Mouse (Mus musculus): ENCODE results near the gene Stox2. TPM values are rescaled to one million over a fixed set of nuclear protein-coding genes. Genes with fewer than 3 reads are reported as not detected.

Gene Stox2
- polyA plus RNA-seq, 1 experiment from 2014 or later, result 19.5 TPM

DNA sequence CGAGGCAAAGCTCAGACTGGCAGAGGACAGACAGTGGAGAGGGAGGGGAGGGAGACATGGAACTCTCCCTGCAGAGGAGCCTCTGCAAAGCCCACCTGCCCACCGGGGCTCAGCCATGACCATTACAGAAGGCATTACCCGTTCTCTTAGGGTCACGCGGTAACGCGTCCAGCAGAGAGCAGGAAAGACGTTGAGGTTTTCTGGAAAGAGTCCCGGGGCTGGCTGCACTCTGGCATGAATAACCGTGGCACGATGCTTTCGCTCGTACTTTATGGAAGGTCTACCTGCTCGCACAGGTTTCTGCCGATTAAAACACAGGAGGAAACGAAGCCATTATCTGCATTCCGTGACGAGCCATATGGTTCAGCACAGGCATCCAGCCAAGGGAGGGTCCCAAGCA is 53.9 kb downstream of the Stox2 start:
- H3K4me3 ChIP-seq, result no peak overlapping the region
- H3K9me3 ChIP-seq, result no peaks in the 10 kb centered on the region
- no peak for DNase-seq (ENCODE audit: low spot score)
- 85% methylated on average over 18 of the region's 18 CpGs for WGBS
- no peaks in the 10 kb centered on the region for H3K36me3 ChIP-seq (replicated peaks)
- no peaks in the 10 kb centered on the region for H3K27me3 ChIP-seq (replicated peaks; ENCODE audit: low read depth, poor library complexity, severe bottlenecking)
- peaks cover 10% of the 10 kb centered on the region; the same call in 1 of the 2 replicates for H3K4me1 ChIP-seq
- H3K27ac ChIP-seq (replicated peaks), result no peak overlapping the region

DNA sequence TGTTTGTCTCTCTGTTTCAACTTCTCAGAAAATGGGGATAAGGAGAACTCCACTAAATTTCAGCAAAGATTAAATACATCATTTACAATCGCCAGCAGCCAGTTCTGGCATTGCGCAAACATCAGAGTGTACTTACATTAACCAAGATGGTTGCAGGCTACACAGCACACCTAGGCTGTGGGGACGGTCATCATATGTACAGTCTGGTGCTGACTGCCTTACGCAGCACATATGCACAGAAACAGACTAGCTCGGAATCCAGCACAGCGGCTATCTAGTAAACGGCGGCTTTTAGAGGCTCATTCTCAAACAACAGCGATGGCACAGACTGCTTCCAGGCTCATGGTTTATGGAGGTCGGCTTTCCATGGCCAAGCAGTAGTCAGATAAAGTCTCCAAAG is 54.3 kb downstream of the Stox2 start:
- H3K4me3 ChIP-seq, result no peak overlapping the region
- no peak for DNase-seq (ENCODE audit: low spot score)
- H3K9me3 ChIP-seq, result no peaks in the 10 kb centered on the region
- H3K27ac ChIP-seq (replicated peaks), result no peak overlapping the region
- 92% methylated on average over 10 of the region's 10 CpGs for WGBS
- no peaks in the 10 kb centered on the region for H3K36me3 ChIP-seq (replicated peaks)
- H3K4me1 ChIP-seq, result peaks cover 10% of the 10 kb centered on the region; the same call in 1 of the 2 replicates
- H3K27me3 ChIP-seq (replicated peaks; ENCODE audit: low read depth, poor library complexity, severe bottlenecking), result no peaks in the 10 kb centered on the region

DNA sequence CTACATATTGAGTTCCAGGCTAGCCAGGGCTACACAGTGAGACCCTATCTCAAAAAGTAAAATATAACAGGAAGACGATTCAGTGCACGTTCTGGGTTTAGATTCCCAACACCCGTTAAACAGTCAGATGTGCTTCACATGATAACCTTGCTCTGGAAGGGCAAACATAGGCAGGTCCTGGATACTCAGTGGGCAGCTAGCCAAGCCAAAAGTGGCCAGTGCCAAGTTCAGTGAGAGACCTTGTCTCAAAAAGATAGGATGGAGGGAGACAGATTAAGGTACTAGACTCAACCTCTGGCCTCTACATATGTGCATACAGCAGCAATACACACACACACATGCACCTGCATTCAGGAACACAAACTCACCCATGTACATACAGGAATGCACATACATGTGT is 56.7 kb downstream of the Stox2 start:
- H3K27me3 ChIP-seq (replicated peaks; ENCODE audit: low read depth, poor library complexity, severe bottlenecking), result no peaks in the 10 kb centered on the region
- no peaks in the 10 kb centered on the region for H3K36me3 ChIP-seq (replicated peaks)
- WGBS, result 91% methylated on average over 3 of the region's 3 CpGs
- H3K4me1 ChIP-seq, result peaks cover 10% of the 10 kb centered on the region; the same call in 1 of the 2 replicates
- no peak overlapping the region for H3K4me3 ChIP-seq
- no peak for DNase-seq (ENCODE audit: low spot score)
- H3K9me3 ChIP-seq, result no peaks in the 10 kb centered on the region
- H3K27ac ChIP-seq (replicated peaks), result no peak overlapping the region

DNA sequence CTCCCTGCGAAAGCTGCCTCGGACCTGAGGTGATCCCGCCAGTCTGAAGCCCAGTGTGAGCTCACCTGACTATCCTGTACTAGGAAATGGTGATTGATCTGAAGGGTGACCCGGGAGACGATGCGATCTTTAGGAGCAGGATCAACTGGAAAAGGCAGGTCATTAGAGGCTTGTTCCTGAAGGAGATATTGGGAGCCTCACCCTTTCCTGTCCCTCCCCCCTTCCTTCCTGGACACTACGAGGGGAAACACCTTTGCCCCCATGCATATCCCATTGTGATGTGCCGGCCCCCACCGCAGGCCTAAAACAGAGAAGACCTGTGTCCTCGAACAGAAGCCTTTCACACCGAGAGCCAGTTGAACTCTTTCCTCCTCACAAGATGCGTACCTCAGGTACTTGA is 58.0 kb downstream of the Stox2 start:
- no peak for DNase-seq (ENCODE audit: low spot score)
- Histone ChIP-seq H3K27me3 (replicated peaks; ENCODE audit: low read depth, poor library complexity, severe bottlenecking) (no peaks in the 10 kb centered on the region), H3K36me3 (replicated peaks) (no peaks in the 10 kb centered on the region), H3K9me3 (no peaks in the 10 kb centered on the region), H3K4me1 (peaks cover 10% of the 10 kb centered on the region; the same call in 1 of the 2 replicates), H3K4me3 (no peak overlapping the region), H3K27ac (replicated peaks) (no peak overlapping the region; the same call in 1 of the 2 replicates)
- WGBS, result 81% methylated on average over 12 of the region's 12 CpGs

DNA sequence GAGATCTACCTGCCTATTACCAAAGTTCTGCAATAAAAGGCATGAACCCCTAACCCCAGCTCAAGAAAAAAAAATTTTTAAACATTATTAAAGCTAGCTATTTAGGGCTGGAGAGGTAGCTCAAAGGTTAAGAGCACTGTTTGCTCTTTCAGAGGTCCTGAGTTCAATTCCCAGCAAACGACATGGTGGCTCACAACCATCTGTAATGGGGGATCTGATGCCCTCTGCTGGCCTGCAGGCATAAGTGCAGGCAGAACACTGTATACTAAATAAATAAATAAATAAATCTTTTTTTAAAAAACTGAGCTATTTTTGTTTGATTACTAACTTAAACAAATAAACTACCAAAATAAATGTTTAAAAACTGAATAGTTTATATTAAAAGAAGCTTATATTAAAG is 60.4 kb downstream of the Stox2 start:
- Histone ChIP-seq H3K27me3 (replicated peaks; ENCODE audit: low read depth, poor library complexity, severe bottlenecking) (no peaks in the 10 kb centered on the region), H3K36me3 (replicated peaks) (no peaks in the 10 kb centered on the region), H3K9me3 (no peaks in the 10 kb centered on the region), H3K4me3 (no peak overlapping the region), H3K4me1 (peaks cover 7% of the 10 kb centered on the region; the same call in 1 of the 2 replicates), H3K27ac (replicated peaks) (no peak overlapping the region)
- no peak for DNase-seq (ENCODE audit: low spot score)
- WGBS, result 75% methylated on average over 1 of the region's 1 CpGs

DNA sequence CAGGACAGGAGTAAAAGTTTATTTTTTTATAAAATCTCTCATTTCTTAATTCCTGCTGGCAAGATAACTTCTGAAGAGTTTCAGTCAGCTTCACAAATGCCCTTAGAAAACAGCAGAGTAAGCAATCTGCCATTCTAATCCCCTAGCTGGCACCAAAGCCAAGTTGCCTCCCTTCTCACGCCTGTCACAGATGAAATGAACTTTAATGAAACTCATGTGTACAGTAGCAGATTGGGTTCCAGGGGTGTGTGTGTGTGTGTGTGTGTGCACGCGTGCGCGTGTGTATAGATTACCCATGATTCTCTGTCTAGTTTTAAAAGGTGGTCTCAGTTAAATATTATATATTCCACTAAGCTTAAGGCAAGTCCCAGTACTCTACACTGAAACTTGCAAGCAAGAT is 62.0 kb downstream of the Stox2 start:
- WGBS, result 95% methylated on average over 5 of the region's 5 CpGs
- Histone ChIP-seq H3K4me3 (no peak overlapping the region), H3K27ac (replicated peaks) (no peak overlapping the region), H3K36me3 (replicated peaks) (no peaks in the 10 kb centered on the region), H3K9me3 (no peaks in the 10 kb centered on the region), H3K4me1 (peaks cover 15% of the 10 kb centered on the region), H3K27me3 (replicated peaks; ENCODE audit: low read depth, poor library complexity, severe bottlenecking) (no peaks in the 10 kb centered on the region)
- no peak for DNase-seq (ENCODE audit: low spot score)

DNA sequence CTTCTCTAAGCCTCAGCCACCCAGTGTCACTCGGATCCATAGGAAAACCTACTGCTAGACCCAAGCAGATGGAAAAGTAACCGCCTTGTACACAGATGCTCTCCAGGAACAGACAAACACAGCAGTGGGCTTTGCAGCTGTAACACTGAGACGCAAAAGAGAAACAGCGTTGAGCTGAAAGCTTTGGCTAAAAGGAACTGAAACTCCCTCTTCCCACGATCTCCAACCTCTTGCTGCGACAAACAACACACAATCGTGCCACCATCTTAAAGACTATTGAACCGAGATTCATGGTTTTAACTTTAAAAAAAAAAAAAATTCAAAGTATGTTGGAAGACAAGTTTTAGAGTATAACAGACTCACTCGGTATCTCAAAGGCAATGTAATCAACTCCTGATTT is 62.5 kb downstream of the Stox2 start:
- Histone ChIP-seq H3K9me3 (no peaks in the 10 kb centered on the region), H3K4me3 (no peak overlapping the region), H3K4me1 (peaks cover 15% of the 10 kb centered on the region), H3K27ac (replicated peaks) (no peak overlapping the region), H3K27me3 (replicated peaks; ENCODE audit: low read depth, poor library complexity, severe bottlenecking) (no peaks in the 10 kb centered on the region), H3K36me3 (replicated peaks) (no peaks in the 10 kb centered on the region)
- no peak for DNase-seq (ENCODE audit: low spot score)
- 92% methylated on average over 9 of the region's 9 CpGs for WGBS

DNA sequence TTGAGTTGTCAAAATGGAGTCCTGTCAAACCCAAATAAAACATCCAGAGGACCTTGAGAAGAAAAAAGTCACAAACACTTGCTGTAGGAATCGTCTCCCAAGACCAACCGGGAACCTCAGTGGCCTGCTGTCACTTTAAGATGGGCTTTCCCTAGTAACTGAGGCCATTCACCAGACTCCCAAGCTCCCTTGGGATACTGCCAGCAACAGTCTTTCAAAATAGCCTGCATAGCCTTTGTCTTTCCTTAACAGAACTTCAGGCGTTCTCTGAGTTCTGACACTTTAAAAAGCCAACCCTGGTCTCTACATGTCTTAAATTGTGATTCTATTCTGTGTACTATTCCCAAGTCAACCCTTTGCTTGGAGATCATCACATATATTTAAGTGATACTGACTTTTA is 64.9 kb downstream of the Stox2 start:
- Histone ChIP-seq H3K4me3 (no peak overlapping the region), H3K36me3 (replicated peaks) (no peaks in the 10 kb centered on the region), H3K27me3 (replicated peaks; ENCODE audit: low read depth, poor library complexity, severe bottlenecking) (no peaks in the 10 kb centered on the region), H3K27ac (replicated peaks) (no peak overlapping the region), H3K4me1 (peaks cover 9% of the 10 kb centered on the region), H3K9me3 (no peaks in the 10 kb centered on the region)
- no peak for DNase-seq (ENCODE audit: low spot score)
- WGBS, result 49% methylated on average over 3 of the region's 3 CpGs

DNA sequence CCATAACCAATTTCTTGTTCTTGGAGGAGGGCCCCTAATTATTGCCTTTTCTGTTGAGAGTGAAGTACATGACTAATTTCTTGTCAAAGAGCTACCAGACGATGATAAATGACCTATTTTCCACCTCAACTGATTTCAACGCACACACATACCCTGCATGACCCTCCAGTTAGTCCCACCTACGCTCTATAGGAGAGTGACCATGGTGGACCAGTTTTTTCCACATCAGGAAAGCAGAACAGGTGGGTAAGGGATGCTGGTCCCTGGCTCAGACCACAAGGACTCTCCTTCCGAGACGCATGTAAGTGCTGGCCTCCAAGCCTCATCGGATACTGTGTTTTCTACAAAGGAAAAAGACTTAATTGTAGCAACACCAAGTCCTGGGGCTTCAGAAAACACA is 65.4 kb downstream of the Stox2 start:
- Histone ChIP-seq H3K4me1 (peaks cover 9% of the 10 kb centered on the region), H3K36me3 (replicated peaks) (no peaks in the 10 kb centered on the region), H3K9me3 (no peaks in the 10 kb centered on the region), H3K4me3 (no peak overlapping the region), H3K27ac (replicated peaks) (no peak overlapping the region), H3K27me3 (replicated peaks; ENCODE audit: low read depth, poor library complexity, severe bottlenecking) (no peaks in the 10 kb centered on the region)
- DNase-seq (ENCODE audit: low spot score), result no peak
- WGBS, result 77% methylated on average over 6 of the region's 6 CpGs

DNA sequence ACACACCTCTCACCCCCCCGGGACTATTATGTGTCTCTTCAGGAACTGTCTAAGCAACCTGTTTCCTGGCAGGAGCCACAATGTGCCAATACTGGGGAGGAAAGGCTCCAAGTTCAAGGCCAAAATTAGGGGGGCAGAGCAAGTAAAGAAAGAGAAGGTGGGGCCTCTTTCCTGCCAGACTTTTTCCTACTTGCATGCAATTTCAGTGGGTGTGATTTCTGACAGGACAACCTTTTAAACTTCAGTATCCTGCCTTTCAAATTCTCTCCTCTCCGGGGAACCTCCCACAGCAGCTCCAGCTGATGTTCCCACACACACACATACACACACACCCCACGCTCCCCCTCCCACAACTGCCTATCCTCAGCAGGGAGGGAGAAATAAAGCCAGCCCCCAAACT is 66.1 kb downstream of the Stox2 start:
- 80% methylated on average over 3 of the region's 3 CpGs for WGBS

DNA sequence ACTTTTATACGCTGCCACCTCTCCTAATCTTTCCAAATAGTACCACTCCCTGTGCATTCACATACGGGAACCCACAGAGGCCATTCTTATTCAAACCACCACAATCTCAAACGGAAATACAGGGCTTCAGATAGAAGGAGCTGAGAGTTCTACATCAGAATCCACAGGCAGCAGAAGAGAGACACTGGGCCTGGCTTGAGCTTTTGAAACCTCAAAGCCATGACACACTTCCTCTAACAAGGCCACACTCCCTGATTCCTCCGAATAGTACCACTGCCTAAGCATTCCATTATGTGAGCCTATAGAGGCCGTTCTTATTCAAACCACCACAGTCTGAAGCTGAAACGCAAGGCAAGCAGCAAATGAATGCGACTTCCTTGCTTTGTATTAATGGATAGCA is 69.5 kb downstream of the Stox2 start:
- WGBS, result 92% methylated on average over 7 of the region's 7 CpGs
- H3K9me3 ChIP-seq, result 0 out of 2 replicates have a peak, but pooled peaks cover 3% of the 10 kb centered on the region
- no peak for DNase-seq (ENCODE audit: low spot score)
- H3K27me3 ChIP-seq (replicated peaks; ENCODE audit: low read depth, poor library complexity, severe bottlenecking), result no peaks in the 10 kb centered on the region
- H3K4me1 ChIP-seq, result peaks cover 9% of the 10 kb centered on the region
- H3K4me3 ChIP-seq, result no peak overlapping the region
- no peaks in the 10 kb centered on the region for H3K36me3 ChIP-seq (replicated peaks)
- no peak overlapping the region for H3K27ac ChIP-seq (replicated peaks)

More for the DNA sequence above, 66.1 kb downstream of the Stox2 start:
- no peaks in the 10 kb centered on the region for H3K27me3 ChIP-seq (replicated peaks; ENCODE audit: low read depth, poor library complexity, severe bottlenecking)
- H3K27ac ChIP-seq (replicated peaks), result no peak overlapping the region
- peaks cover 9% of the 10 kb centered on the region for H3K4me1 ChIP-seq
- H3K4me3 ChIP-seq, result no peak overlapping the region
- no peak for DNase-seq (ENCODE audit: low spot score)
- H3K9me3 ChIP-seq, result no peaks in the 10 kb centered on the region
- H3K36me3 ChIP-seq (replicated peaks), result no peaks in the 10 kb centered on the region

DNA sequence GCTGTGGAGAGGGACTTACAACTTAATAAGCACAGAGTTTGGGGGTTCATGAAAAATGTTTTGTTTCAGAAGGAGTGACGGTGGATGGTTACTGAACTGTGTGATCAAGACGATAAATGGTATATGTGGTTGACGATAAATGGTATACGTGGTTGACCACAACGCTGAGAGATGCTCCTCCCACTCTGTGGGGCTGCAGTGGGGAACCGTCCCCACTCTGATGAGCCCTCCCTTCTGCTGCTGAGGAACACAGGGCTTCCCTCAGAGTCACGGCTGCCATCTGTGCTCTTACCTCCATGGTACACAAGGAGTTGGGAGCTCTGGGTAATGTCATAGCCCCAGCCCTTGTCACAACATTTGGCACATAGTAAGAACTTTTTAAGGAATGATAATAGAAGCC is 72.4 kb downstream of the Stox2 start:
- peaks cover 18% of the 10 kb centered on the region for H3K4me1 ChIP-seq
- no peaks in the 10 kb centered on the region for H3K27me3 ChIP-seq (replicated peaks; ENCODE audit: low read depth, poor library complexity, severe bottlenecking)
- DNase-seq (ENCODE audit: low spot score), result no peak
- H3K4me3 ChIP-seq, result no peak overlapping the region
- 0 out of 2 replicates have a peak, but pooled peaks cover 3% of the 10 kb centered on the region for H3K9me3 ChIP-seq
- H3K27ac ChIP-seq (replicated peaks), result no peak overlapping the region
- no peaks in the 10 kb centered on the region for H3K36me3 ChIP-seq (replicated peaks)
- 94% methylated on average over 7 of the region's 7 CpGs for WGBS

DNA sequence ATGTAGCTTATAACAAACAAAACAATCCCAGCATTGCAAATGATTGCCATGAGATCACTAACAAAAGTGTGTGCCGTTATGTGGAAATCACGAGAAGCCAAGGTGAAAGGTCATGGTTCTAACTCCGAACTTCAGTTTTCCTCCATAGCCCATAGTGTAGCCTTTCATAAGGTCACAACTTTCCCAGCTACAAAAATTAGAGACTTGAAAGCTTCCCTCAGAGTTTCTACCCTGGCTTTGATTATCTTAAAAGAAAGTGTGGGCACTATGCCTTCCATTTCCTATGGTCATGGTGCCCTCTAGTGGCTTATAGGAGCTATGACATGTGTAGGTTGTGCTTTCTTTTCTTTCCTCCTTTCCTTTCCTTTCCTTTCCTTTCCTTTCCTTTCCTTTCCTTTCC is 74.6 kb downstream of the Stox2 start:
- H3K36me3 ChIP-seq (replicated peaks), result 0 out of 2 replicates have a peak, but pooled peaks cover under 1% of the 10 kb centered on the region
- H3K4me3 ChIP-seq, result no peak overlapping the region
- no peaks in the 10 kb centered on the region for H3K27me3 ChIP-seq (replicated peaks; ENCODE audit: low read depth, poor library complexity, severe bottlenecking)
- 0 out of 2 replicates have a peak, but pooled peaks cover 3% of the 10 kb centered on the region for H3K9me3 ChIP-seq
- peaks cover 18% of the 10 kb centered on the region for H3K4me1 ChIP-seq
- no peak for DNase-seq (ENCODE audit: low spot score)
- peak overlapping the region; percentile 32; the same call in 1 of the 2 replicates for H3K27ac ChIP-seq (replicated peaks)
- 41% methylated on average over 3 of the region's 3 CpGs for WGBS

Measured in embryonic facial prominence, embryonic 10.5 days (tissue).